Mouse (Mus musculus): ENCODE results near the gene Galnt6. TPM values are rescaled to one million over a fixed set of nuclear protein-coding genes. Genes with fewer than 3 reads are reported as not detected.

Gene Galnt6
- polyA plus RNA-seq, 1 experiment from 2014 or later: 0.37 TPM

DNA sequence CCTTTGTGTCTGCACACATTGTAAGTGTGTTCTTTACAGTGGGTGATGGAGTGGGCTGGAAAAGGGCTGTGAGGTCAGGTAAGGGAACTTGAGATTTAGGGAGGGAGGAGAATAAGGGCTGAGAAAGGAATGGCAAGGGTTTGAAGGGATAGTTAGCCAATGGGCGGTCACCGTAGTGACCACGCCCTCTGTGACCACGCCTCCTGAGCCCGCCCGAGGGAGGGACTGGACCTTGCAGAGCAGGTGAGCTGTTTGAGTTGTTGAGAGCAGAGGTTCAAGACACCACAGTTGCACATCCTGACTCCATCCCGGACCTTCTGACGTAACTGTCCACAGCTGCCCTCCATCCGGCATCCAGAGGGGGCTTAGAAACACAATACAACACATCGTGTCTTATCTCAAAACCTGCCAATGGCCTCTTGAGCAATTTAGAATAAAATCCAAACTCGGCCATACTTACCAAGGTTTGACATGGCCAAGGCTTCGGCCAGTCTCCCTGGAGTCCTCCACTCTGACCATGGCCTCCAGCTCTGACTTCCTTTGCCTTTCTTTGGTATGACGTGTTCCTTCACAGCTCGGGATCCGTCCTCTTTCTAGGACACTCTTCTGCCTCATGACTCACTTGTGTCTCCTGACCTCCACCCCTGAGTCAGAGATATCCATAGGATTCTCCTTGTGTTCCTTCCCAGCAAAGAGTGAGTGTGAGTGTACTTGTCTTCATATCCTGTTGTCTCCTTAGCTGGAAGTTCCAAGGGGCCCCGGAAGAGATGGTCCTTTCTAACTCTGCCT is 35.2 kb upstream of the Galnt6 start:
- 0 out of 2 replicates have a peak, but pooled peaks cover 4% of the 10 kb centered on the region for H3K36me3 ChIP-seq
- H3K9me3 ChIP-seq: no peaks in the 10 kb centered on the region
- no peak overlapping the region for H3K27ac ChIP-seq
- H3K4me3 ChIP-seq: no peak overlapping the region
- WGBS: 86% methylated on average over 16 of the region's 16 CpGs
- no peaks in the 10 kb centered on the region for H3K27me3 ChIP-seq (replicated peaks)
- H3K4me1 ChIP-seq: peaks cover 17% of the 10 kb centered on the region
- no peak for ATAC-seq (ENCODE audit: low FRiP score, low read depth)
- no peak overlapping the region for H3K9ac ChIP-seq
- H3K4me2 ChIP-seq (replicated peaks): no peak overlapping the region

DNA sequence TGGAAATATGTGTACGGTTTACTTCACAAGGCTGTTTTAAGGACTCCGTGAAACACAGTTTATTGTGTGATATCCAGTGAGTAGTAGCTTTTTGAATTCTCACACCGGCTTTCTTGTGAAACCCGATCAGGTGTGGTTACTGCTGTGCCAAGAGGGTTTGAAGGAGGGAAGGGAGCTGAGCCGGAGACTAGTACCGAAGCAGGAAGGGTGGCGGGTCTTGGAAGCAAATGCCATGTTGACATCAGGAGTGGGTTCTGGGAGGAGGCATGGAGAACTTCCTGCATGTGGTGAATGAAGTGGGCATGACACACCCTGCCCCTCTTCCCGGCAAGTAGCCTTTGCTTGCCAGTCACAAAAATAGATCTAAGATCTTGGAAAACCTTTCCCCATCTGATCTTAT is 33.5 kb upstream of the Galnt6 start:
- Histone ChIP-seq H3K36me3 (no peaks in the 10 kb centered on the region), H3K27me3 (replicated peaks) (no peaks in the 10 kb centered on the region), H3K9me3 (no peaks in the 10 kb centered on the region), H3K4me2 (replicated peaks) (peak overlapping the region; percentile 86), H3K4me1 (peaks cover 17% of the 10 kb centered on the region), H3K9ac (peak overlapping the region; percentile 87; the same call in 1 of the 2 replicates), H3K27ac (no peak overlapping the region; the same call in 1 of the 2 replicates), H3K4me3 (peak overlapping the region; percentile 75)
- 60% methylated on average over 8 of the region's 8 CpGs for WGBS
- no peak for ATAC-seq (ENCODE audit: low FRiP score, low read depth)

DNA sequence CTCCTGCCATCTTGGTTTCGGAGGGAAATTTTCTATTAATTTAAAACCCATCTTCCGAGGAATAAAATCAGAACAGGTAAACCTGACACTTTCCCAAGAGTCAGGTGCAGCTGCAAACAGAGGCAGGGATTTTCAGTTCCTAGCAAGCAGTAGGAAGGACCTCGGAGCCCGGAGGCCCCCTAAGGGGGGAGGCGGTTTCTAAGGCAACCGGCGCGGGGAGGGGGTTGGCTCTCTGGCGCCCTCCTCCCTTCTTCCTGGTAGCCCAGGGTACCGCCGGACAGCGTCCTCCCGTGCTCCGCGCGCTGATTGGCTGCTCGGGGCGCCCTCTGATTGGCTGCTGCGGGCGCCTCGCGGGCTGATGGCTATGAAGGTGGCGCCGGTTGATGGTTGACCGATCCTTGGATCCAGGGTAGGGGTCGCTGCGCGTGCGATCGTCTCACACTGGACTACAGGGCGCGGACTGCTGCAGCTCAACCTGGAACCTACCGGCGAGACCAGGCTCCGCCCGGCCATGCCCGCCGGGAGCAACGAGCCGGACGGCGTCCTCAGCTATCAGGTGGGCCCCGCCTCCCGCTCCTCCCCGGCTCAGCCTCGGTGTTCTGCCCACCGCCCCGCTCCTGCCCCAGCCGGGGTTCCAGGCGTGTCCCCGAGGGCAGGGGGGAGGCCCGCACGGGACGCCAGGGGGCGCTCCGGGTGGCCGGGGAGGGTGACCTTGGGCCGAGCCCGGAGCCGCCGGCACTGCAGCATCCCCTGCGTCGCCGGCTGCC is 32.4 kb upstream of the Galnt6 start, which contains the start of gene Slc4a8:
TSS of gene Slc4a8 (plus strand) at position 329 of the 767 bp plus-strand sequence.
- ATAC-seq (ENCODE audit: low FRiP score, low read depth): peak; percentile 96
- Histone ChIP-seq H3K9me3 (no peaks in the 10 kb centered on the region), H3K4me1 (peaks cover 14% of the 10 kb centered on the region), H3K9ac (peak within 1 kb of the TSS; percentile 87), H3K36me3 (no peaks in the 10 kb centered on the region), H3K4me3 (peak within 1 kb of the TSS; percentile 75), H3K4me2 (replicated peaks) (peak within 1 kb of the TSS; percentile 86), H3K27ac (peak within 1 kb of the TSS; percentile 66), H3K27me3 (replicated peaks) (no peaks in the 10 kb centered on the region)
- whole genome bisulfite sequencing: under 1% methylated on average over 64 of the region's 64 CpGs

DNA sequence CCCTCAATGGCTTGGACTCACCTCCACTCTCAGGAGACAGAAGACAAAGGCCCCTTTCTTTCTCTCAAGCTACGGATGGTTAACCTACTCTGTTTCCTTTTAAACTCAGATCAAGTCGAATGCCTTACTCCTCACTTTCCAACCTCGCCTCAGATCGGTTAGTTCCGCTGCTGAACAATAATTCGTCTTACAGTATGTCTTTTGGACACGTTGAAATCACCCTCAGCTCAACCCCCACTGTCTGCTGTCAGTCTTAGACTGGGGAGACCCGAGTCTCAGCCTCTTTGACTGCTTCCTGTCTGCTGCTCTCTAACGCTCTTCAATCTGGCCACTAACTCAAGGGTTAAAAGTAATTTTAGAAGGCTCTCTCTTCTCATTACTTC is 31.9 kb upstream of the Galnt6 start:
- Histone ChIP-seq H3K36me3 (no peaks in the 10 kb centered on the region), H3K27me3 (replicated peaks) (0 out of 2 replicates have a peak, but pooled peaks cover 2% of the 10 kb centered on the region), H3K4me3 (peak overlapping the region; percentile 75), H3K9me3 (no peaks in the 10 kb centered on the region), H3K4me2 (replicated peaks) (peak overlapping the region; percentile 86), H3K27ac (peak overlapping the region; percentile 5; the same call in 1 of the 2 replicates), H3K9ac (0 out of 2 replicates have a peak overlapping the region, but pooled peaks have one; percentile 0), H3K4me1 (peaks cover 14% of the 10 kb centered on the region)
- 14% methylated on average over 9 of the region's 9 CpGs for WGBS
- ATAC-seq (ENCODE audit: low FRiP score, low read depth): peak; percentile 49; the same call in 1 of the 2 replicates

DNA sequence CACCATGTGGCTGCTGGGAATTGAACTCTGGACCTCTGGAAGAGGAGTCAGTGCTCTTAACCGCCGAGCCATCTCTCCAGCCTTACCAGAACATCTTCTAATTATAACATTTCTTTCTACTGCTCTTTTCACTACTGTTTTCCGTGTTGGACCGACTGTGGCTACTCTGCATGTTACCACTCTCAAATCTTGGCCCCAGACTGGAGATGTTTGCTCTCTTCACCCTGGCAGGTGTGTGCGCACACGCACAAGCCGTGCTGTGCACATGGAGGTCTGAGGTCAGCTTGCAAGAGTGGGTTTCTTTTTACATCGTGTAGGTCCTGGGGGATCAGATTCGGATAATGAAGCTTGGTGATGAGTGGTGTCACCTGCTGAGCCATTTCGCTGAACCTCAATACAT is 30.1 kb upstream of the Galnt6 start:
- H3K9ac ChIP-seq: no peak overlapping the region
- no peak overlapping the region for H3K4me3 ChIP-seq
- H3K9me3 ChIP-seq: no peaks in the 10 kb centered on the region
- 85% methylated on average over 10 of the region's 10 CpGs for WGBS
- H3K36me3 ChIP-seq: no peaks in the 10 kb centered on the region
- peaks cover 20% of the 10 kb centered on the region for H3K4me1 ChIP-seq
- no peak overlapping the region for H3K4me2 ChIP-seq (replicated peaks)
- 0 out of 2 replicates have a peak, but pooled peaks cover 2% of the 10 kb centered on the region for H3K27me3 ChIP-seq (replicated peaks)
- no peak for ATAC-seq (ENCODE audit: low FRiP score, low read depth)
- no peak overlapping the region for H3K27ac ChIP-seq

DNA sequence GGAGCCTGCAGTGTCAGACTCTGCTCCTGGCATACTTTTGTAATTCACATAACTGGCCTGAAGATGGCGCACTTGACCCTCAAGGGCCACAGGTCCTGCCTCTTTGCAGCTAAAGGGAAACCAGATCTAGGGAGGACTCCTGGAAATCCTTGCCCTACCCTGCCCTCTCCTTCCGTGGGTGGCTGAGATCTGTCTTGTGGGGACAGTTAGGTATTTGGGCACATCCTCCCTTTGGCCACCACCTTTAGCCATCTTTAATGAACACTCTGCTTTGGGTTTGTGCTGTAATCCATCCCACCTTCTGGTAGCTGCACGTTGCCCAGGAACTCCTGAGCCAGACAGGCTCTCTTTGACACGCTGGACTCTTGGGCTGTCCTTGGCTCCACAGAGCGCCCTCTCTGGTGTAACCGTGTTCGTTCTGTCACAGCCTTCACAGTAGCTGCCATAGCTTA is 28.4 kb upstream of the Galnt6 start:
- H3K27ac ChIP-seq: no peak overlapping the region
- H3K9me3 ChIP-seq: no peaks in the 10 kb centered on the region
- peaks cover 17% of the 10 kb centered on the region for H3K4me1 ChIP-seq
- 2% methylated on average over 7 of the region's 7 CpGs for WGBS
- peak overlapping the region; percentile 32 for H3K4me2 ChIP-seq (replicated peaks)
- no peak overlapping the region for H3K9ac ChIP-seq
- H3K4me3 ChIP-seq: no peak overlapping the region
- no peaks in the 10 kb centered on the region for H3K36me3 ChIP-seq
- ATAC-seq (ENCODE audit: low FRiP score, low read depth): no peak
- H3K27me3 ChIP-seq (replicated peaks): 0 out of 2 replicates have a peak, but pooled peaks cover 2% of the 10 kb centered on the region

DNA sequence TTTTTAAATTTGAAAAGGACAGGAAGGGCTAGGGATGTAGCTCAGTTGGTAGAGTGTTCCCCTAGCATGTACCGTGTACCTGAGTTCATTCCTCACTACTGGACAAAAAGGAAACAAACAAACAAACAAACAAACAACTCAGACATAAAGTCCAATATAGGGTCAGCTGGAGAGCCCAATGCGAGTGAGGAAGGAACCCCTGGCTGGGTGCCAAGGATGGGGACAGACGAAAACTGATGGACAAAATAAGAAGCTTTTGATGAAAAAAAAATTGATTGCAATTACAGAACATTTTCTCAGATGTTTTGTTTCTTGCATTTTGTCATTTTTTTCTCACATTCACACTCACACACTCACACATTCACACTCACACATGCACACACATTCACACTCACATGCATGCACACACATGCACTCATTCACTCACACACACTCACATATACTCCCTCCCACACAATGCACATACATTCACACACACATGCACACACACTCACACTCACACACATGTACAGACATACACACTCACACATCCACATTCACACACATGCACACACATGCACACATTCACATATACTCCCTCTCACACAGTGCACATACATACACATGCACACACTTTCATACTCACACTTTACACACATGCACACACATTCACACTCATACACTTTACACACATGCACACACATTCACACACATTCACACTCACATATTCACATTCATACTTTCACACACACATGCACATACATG is 26.9 kb upstream of the Galnt6 start:
- no peak overlapping the region for H3K9ac ChIP-seq
- no peaks in the 10 kb centered on the region for H3K9me3 ChIP-seq
- ATAC-seq (ENCODE audit: low FRiP score, low read depth): no peak
- H3K4me2 ChIP-seq (replicated peaks): no peak overlapping the region
- no peaks in the 10 kb centered on the region for H3K36me3 ChIP-seq
- no peak overlapping the region for H3K4me3 ChIP-seq
- H3K27me3 ChIP-seq (replicated peaks): 0 out of 2 replicates have a peak, but pooled peaks cover 2% of the 10 kb centered on the region
- H3K4me1 ChIP-seq: peaks cover 10% of the 10 kb centered on the region; the same call in 1 of the 2 replicates
- 77% methylated on average over 3 of the region's 3 CpGs for whole genome bisulfite sequencing
- no peak overlapping the region for H3K27ac ChIP-seq

DNA sequence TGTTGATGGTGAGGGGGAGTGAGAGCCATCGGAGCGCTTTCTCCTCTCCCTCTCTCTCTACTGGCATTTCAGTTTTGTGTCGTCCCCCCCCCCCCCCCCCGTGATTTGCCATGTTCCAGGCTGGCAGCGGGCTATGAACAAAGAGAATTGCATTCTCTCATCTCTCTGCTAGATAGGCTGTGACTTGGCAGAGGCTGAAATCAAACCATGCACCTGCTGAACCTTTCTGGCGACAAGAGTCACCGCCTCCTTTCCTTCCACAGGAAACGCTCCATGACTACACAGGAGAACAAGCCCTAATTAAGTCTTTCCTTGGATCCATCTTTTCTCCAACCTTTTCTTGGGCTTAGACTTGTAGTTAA is 26.3 kb upstream of the Galnt6 start:
- H3K4me2 ChIP-seq (replicated peaks): peak overlapping the region; percentile 22; the same call in 1 of the 2 replicates
- H3K4me3 ChIP-seq: no peak overlapping the region
- H3K36me3 ChIP-seq: no peaks in the 10 kb centered on the region
- no peaks in the 10 kb centered on the region for H3K9me3 ChIP-seq
- H3K9ac ChIP-seq: no peak overlapping the region
- ATAC-seq (ENCODE audit: low FRiP score, low read depth): no peak
- H3K27me3 ChIP-seq (replicated peaks): 0 out of 2 replicates have a peak, but pooled peaks cover 2% of the 10 kb centered on the region
- WGBS: 29% methylated on average over 6 of the region's 8 CpGs
- peaks cover 6% of the 10 kb centered on the region; the same call in 1 of the 2 replicates for H3K4me1 ChIP-seq
- no peak overlapping the region for H3K27ac ChIP-seq

DNA sequence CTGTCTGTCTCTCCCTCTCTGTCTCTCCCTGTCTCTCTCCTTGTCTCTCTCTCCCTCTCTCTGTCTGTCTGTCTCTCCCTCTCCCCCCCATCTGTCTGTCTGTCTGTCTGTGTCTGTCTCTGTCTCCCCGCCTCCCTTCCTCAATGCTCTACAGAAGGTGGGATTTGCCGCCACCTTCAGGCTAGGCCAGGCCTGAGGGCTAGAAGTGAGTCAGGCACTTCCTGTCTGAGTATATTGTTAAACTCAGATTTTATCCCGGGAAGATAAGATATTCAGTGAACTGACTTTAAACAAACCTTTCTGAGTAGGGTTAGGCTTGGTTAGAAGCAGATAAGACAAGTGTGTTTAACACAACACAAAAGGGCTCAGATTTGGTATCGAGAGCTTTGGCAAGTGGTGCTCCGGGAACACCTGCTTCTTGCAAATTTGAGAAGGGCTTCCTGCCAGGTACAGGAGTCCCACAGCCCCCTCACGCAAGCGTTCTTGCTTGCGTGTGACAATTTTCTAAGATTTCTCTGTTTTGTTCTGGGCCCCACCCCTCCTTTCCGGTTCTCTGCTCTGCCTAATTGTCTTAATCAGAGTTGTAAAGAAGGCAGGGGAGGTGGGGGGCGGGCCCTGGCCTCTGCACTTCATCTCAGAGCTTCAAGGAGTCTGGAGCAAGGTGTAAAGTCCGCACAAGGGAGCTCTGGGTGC is 25.8 kb upstream of the Galnt6 start:
- H3K9me3 ChIP-seq: no peaks in the 10 kb centered on the region
- H3K9ac ChIP-seq: no peak overlapping the region
- 0 out of 2 replicates have a peak, but pooled peaks cover 2% of the 10 kb centered on the region for H3K27me3 ChIP-seq (replicated peaks)
- peaks cover 6% of the 10 kb centered on the region; the same call in 1 of the 2 replicates for H3K4me1 ChIP-seq
- H3K4me2 ChIP-seq (replicated peaks): peak overlapping the region; percentile 22; the same call in 1 of the 2 replicates
- ATAC-seq (ENCODE audit: low FRiP score, low read depth): no peak
- H3K4me3 ChIP-seq: no peak overlapping the region
- no peaks in the 10 kb centered on the region for H3K36me3 ChIP-seq
- no peak overlapping the region for H3K27ac ChIP-seq
- WGBS: 12% methylated on average over 11 of the region's 11 CpGs

DNA sequence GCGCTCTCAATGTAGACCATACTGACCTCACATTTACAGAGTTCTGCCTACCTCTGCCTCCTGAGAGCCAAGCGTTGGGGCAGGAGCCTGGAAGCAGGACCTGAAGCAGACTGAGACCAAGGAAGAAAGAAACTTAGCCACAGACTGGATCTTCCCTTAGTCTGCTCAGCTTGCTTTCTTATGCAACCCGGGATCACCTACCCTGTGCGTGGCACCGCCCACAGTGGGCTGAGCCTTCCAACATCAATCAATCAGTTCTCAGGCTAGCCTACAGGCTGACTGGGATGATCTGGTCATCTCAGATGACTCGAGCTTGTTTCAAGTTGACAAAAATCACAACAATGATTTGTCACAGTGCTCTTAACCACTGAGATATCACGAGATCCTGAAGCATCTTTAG is 24.9 kb upstream of the Galnt6 start:
- 0 out of 2 replicates have a peak, but pooled peaks cover 2% of the 10 kb centered on the region for H3K27me3 ChIP-seq (replicated peaks)
- H3K4me2 ChIP-seq (replicated peaks): no peak overlapping the region
- H3K9ac ChIP-seq: no peak overlapping the region
- no peak overlapping the region for H3K27ac ChIP-seq
- H3K4me3 ChIP-seq: no peak overlapping the region
- H3K36me3 ChIP-seq: no peaks in the 10 kb centered on the region
- H3K9me3 ChIP-seq: no peaks in the 10 kb centered on the region
- peaks cover 6% of the 10 kb centered on the region; the same call in 1 of the 2 replicates for H3K4me1 ChIP-seq
- WGBS: 40% methylated on average over 7 of the region's 7 CpGs
- ATAC-seq (ENCODE audit: low FRiP score, low read depth): no peak

DNA sequence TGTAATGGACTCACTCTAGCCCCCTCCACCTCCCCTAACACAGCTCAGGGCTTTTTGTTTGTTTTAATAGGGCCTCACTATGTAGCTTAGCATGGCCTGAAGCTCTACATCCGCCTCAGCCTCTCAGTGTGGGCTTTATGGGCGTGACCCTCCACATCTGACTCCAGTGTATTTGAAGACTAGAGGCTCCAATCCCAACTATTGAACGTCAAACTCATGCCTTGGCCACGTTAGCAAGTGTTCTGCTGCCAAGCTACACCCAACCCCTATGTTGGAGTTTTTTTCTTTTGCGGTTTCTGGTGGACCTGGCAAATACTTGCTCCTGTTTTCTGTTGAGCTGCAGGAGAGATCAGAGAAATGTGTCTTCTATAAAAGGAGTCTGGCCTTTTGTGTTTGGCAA is 23.9 kb upstream of the Galnt6 start:
- no peaks in the 10 kb centered on the region for H3K36me3 ChIP-seq
- peaks cover 6% of the 10 kb centered on the region; the same call in 1 of the 2 replicates for H3K4me1 ChIP-seq
- no peak for ATAC-seq (ENCODE audit: low FRiP score, low read depth)
- H3K4me3 ChIP-seq: no peak overlapping the region
- H3K9me3 ChIP-seq: no peaks in the 10 kb centered on the region
- 68% methylated on average over 5 of the region's 5 CpGs for WGBS
- H3K27me3 ChIP-seq (replicated peaks): 0 out of 2 replicates have a peak, but pooled peaks cover 2% of the 10 kb centered on the region
- H3K4me2 ChIP-seq (replicated peaks): no peak overlapping the region
- H3K27ac ChIP-seq: no peak overlapping the region
- H3K9ac ChIP-seq: no peak overlapping the region
